ENCODE assay signal across 28 mouse cellular contexts in genomic region chr8:121609251-121609650, GRCm38 (mm10). TPM values are rescaled to one million over a fixed set of nuclear protein-coding genes. Genes with fewer than 3 reads are reported as not detected.
"Had no signal": no experiment of that assay in that cellular context is flagged by ENCODE, and none has a peak within 500 bp of the region (broad histone marks: within the 10 kb centered on the region; RNA-seq: fewer than 3 reads in every experiment).

No protein-coding gene starts in this region.

- H3K4me1 ChIP-seq: limb, embryonic 10.5 days; limb, embryonic 12.5 days; limb, embryonic 13.5 days; limb, embryonic 15.5 days; liver, embryonic 12.5 days; liver, embryonic 13.5 days; liver, embryonic 15.5 days; lung, embryonic 15.5 days; midbrain, embryonic 10.5 days; midbrain, embryonic 12.5 days; midbrain, embryonic 15.5 days had no signal

- H3K27ac ChIP-seq: limb, embryonic 10.5 days; limb, embryonic 12.5 days; limb, embryonic 13.5 days; limb, embryonic 15.5 days; liver, embryonic 12.5 days; liver, embryonic 13.5 days; liver, embryonic 14.5 days; liver, embryonic 15.5 days; lung, embryonic 15.5 days; macrophage; midbrain, embryonic 10.5 days; midbrain, embryonic 12.5 days; midbrain, embryonic 13.5 days; midbrain, embryonic 15.5 days had no signal

- H3K4me3 ChIP-seq: limb, embryonic 10.5 days; limb, embryonic 12.5 days; limb, embryonic 13.5 days; limb, embryonic 15.5 days; liver, embryonic 12.5 days; liver, embryonic 13.5 days; liver, embryonic 15.5 days; lung, embryonic 15.5 days; midbrain, embryonic 10.5 days; midbrain, embryonic 12.5 days; midbrain, embryonic 13.5 days; midbrain, embryonic 15.5 days; myocyte had no signal

- DNase-seq: left cerebral cortex, postnatal 4 days; liver; liver, embryonic 13.5 days; liver, postnatal 0 days; lung, adult 18-20 months; lung, adult 2 months; lung, embryonic 14.5 days; lung, postnatal 10 days; lung, postnatal 14 days; lung, postnatal 36 days; lung, postnatal 4 days; midbrain, embryonic 14.5 days had no signal

RNA-seq across cellular contexts. Expression of gene Zcchc14, which starts 43.5 kb away (rescaled TPM):
- total RNA-seq: megakaryocyte-erythroid progenitor cell, adult 5-6 weeks; monocyte, adult 5-6 weeks had no signal
